Mouse (Mus musculus) brain, embryonic 18.5 days (tissue): ENCODE results near the gene Fyn.

Source experiments
- DNase-seq: peaks from one replicate; pipeline ENCODE4 v3.0.0-alpha.2; 2012; ENCODE audit warnings: low read depth, low spot score

The Fyn gene

DNA sequence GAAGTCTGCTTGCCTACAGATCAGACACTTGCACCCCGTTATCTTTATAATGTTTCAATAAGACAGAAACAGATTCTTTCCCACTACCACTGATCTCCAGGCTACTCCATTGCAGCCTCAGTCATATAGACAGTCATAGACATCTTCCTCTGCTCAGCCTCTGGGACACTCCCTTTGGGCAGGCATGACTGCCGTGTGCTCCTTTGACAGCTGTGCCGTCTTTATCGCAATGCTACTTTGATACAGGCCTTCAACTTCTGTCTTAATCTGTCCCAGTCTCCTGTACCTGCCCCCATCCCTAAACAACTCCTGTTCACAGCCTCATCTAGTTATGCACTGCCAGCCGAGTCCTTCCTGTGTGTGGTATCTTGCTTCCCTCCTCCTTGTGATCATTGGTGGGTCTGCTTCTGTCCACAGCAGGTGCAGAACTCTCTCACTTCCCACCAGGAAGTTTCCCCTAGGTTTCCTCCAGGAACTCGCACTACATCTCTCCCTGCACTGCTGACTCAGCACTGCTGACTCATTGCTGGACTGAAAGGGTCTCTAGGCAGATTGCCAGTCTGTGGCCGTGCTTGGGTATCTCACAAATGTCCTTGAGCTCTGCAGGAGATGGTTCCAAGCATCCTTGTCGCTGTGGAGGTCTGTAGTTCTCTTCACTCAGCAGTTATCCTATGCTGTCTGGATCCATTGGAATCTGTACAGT lies 43.4 kb downstream of the Fyn start:
- DNase-seq, result no peak

DNA sequence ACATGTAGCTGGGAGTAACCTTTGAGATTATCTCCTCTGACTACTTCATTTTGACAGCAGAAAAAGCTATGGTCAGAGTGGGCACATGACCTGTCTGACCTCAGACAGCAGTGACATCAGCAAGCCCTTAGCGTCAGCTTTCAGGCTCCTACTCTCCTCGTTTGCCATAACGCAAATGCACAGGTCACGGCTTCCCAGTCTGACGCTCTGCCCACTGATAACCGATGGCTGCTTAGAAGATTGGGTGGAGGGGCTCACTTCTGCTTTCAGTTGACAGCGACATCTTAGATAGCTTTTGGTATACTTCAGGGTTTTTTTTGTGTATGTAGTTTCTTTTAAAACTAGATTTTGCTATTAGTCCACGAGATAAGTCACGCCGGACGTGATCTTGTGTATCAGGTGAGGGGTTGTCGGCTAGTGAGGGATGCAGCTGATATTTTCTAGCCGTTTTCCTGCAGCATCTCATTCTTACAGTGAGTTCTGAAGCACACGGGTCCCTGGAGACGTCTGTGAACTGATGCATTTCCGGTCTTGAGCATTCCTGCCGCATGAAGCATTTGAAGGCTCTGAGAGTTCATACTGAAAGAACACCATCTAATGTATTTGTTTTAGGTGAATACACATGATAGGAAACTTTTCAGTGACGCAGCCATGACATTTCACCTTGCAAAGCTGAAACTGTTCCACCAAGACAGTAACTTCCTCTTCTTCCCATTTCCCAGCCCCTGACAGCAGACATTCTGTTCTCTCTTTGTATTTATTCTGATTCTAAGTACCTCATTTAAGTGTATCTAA lies 44.4 kb downstream of the Fyn start:
- no peak for DNase-seq

DNA sequence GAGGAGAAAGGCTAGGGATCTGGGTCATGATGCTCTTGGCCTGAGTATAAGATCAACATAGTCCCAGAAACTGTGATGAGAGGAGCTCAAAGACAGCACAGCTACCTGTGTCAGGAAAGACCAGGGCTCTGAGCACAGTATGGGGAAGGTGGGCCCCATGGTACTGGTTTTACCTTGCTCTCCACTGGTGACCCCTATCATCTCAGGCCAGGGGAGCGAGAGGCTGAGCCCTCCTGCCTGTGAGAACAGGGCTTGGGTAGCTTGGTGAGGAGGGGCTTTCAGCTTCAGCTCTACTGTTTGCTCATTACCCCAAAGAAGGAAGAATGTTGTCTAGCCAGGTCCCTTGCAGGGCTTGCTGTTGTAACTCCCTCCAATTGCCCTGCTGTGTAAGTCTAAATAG lies 45.4 kb downstream of the Fyn start:
- no peak for DNase-seq

DNA sequence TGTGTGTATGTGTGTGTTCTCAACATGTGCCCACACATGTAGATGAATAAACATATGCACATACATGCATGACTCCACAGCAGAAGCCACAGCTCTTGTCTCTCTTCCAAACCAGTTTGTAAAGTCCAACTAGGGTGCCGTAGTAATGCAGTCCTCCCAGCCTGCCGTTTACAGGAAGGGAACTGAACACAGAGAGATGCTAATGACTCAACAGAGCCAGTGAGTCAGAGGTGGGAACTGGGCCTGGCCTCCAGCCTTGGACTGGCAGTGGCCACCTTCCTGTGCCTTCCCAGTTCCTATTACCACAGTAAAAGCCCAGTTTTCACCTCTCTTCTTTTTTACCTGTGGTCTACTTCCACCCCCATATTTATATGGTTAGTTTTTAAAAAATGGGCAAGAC lies 46.9 kb downstream of the Fyn start:
- DNase-seq, result no peak

- DNase-seq, result no peak
Observed at GRCm38 (mm10) chr10:39417611-39418010, 49.0 kb downstream of the Fyn start.

- DNase-seq, result no peak
Observed at GRCm38 (mm10) chr10:39418395-39418794, 49.7 kb downstream of the Fyn start.

DNA sequence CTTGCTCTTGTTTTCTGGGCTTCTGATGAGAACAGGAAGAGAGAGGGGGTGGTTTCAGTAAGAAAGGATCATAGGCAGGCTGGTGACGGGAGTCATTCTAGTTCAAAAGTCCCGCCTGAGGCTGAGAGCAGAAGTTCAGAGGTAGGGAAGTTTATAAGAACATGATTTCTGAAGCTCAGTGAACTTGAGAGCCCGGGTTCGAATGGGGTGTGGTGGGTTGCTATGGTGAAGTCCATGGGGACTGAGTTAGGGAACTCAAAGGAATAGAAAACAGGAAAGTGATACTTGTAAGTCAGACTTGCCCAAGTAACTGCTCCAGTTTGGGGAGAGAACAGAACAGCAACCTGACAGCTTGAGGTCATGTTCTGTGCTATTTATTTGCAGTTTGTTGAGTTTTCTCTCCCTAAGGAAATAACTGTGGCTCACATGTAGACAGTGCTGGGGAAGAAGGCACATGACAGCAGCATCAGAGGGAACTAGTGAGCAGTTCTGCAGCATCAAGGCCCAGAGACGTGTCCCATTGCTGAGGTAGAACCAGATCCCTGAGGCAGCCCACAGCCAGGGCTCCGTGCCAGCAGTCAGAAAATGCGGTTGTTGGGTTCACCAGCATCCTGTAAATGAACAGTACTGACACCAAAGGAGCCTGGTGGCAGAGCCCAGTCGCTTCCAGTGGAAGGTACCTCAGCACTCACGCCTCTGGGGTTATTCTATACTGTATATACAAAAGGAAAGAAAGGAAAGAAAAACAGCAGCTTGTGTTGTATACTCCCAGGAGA lies 52.4 kb downstream of the Fyn start:
- no peak for DNase-seq

- no peak for DNase-seq
Observed at GRCm38 (mm10) chr10:39421772-39422171, 53.1 kb downstream of the Fyn start.

DNA sequence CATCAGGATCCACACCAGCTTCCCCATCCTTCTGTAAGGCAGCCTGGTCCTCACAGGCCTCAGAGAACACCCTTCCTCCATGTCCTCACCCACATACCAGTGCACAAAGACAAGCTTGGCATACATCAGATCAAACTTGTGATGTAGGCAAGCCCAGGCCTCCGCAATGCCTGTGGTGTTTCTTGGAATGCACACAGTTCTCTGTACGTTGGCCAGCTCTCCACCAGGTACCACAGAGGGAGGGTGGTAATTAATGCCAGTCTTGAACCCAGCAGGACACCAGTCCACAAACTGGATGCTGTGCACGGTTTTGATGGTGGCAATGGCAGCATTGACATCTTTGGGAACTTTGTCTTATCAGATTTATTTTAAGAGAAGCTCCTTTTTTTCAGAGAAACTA lies 56.0 kb downstream of the Fyn start:
- DNase-seq, result no peak

DNA sequence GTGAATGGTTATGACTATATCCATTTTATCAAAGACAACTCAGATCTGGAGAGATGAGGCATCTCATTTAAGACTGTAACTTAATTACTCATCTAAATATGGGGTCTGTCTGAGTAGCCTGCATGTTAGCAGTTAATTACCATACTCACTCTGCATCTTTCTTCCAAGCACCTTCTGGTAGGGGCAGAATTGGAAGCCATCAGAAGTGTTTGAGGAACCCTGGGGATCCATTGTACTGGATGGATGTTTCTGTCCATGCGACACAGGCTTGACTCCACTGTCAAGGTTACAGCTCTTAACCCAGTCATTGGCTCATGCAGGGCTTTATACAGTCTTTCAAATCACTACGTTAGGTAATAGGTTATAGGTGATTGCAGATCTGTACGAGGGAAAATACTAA lies 57.4 kb downstream of the Fyn start:
- no peak for DNase-seq

DNA sequence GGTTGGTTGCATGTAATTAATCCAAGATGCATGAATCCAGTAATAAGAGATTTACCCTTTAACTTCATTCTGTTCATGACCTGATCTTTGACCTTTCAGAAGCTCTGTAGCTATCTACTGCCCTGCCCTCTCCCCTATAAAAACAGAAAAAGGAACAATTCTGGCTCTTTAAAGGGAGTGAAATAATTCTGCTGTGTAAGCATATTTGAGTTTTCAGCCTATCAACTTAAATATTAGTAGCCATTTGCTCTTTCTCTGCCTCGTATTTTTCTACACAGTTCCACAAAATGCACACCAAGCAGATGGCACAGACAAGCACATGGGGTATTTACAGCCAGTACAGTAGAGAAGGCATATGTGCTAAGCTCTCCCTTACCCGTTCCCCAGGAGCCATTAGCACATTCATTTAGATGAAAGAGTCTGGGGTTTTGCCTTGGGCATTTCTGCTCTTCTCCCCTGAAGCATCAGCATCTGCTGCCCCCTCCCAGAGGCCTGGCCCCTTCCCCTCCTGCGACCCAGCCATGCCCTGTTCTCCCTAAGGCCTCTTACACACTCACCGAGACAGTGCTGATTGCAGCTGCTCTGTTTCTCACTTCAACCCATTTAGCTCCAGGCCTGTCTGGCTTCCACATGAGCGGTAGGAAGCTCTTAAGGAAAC lies 58.3 kb downstream of the Fyn start:
- no peak for DNase-seq

GRCm38 (mm10) chr10:39429661-39430060 lies 61.0 kb downstream of the Fyn start:
- DNase-seq, result no peak

DNA sequence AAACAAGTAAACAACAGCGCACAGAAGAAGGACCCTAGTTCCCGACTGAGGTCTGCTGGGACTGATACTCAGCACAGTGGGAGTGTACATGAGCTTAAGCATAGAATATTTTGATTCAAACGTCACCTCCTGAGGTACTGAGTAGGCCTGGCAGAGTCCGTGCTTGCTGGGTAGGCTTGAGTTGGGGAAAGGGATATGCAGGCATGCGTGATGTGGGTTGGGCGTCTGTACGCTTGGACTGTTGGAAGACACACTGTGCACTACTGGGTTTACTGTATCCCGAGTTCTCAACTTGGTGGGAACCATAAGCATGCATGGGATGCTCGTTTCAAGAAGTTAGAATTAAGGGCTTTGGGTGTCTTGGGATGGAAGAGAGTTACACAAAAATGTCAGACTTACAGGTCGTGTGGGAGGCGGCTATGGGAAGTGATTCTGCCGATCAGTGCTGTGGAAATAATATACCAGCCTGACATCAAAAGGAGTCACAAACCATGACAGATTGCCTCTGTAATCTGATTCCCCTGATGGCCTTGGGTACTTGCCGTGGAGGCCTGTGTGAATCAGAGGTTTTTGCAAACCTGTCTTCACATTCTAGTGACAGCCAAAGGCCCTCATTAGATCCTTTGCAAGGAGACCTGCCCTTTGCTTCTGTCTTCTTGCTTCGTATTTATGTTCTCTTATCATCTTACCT lies 61.6 kb downstream of the Fyn start:
- DNase-seq, result no peak

DNA sequence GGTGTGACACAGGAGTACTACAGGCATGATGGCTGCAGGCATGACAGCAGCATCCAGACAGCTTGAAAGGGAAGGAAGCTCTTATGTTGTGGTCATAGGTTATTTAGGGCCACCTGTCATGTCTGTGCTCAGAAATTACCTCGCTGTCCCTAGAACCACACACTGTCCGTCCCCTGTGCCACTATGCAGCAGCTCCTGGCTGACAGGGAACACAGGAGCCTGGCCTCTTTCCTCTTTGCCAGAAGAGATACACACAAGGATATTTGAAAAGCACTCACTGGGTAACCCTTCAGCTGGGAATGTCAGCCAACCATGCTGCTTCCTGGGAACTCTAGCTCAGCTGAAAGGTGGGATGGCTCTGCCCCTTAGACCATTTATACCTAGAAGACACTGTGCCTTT lies 62.6 kb downstream of the Fyn start:
- no peak for DNase-seq

DNA sequence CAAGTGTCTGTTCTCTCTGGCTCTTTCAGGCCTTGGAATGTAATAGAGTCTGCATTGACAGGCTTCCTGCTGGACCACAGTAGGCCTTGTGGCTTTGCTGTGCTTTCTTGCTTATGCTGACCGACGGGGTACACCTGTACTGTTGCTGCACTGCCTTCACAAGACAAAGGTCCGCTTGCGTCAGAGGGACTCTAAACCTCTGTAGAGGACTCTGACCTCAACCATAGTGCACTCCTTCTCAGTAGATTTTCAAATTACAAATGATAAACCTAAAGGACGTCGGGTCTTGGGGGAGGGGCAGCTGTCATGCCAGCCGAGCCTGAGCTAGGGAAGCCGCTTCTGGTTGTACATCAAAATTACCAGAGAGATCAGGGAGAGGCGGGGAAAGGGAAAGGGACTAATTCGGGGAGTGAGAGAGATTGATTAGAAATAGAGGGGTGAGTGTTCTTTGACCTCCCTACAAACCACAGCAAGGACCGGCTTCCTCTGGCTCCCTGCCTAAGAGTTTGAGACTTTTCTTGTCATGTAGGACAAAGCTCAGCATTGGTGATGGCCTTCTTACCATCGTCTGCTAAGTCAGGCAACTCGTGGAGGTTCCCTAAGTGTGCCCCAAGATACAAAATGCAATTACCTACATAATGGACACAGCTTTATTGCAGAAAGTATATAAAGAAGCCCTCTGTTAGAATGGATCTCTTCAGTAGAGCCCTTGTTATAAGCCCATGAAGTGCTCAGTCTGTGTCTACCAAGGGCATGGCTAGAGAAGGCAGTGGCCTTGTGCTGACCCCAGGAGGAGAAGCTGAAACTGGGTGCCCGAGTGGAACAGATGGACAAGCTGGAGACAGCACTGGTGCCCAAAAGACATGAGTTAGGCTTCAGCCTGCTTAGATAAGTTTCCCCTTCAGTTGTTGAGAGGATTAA lies 64.3 kb downstream of the Fyn start:
- no peak for DNase-seq

- DNase-seq, result no peak
Observed at GRCm38 (mm10) chr10:39433893-39434292, 65.2 kb downstream of the Fyn start.

GRCm38 (mm10) chr10:39434758-39435448 lies 66.2 kb downstream of the Fyn start:
- DNase-seq, result no peak

DNA sequence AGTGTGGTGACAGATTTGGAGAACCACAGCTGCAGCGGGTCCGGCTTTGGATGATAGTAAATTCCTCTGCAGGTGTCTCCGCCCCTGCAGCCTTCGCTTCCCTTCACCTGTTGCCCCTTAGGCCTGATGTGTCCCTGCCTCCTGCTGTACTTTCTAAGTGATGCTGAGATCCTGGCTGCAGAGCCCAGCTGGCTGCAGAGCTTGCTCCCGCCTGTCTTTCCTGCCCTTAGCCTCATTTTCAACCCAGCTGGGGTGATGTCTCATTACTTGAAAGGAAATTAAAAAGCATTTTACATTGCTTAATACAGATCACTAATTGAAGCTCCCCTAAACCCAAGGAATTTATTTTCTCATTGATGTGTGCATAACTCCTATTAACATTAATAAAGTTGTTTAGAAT lies 70.2 kb downstream of the Fyn start:
- DNase-seq, result no peak

GRCm38 (mm10) chr10:39440506-39440905 lies 71.9 kb downstream of the Fyn start:
- no peak for DNase-seq

DNA sequence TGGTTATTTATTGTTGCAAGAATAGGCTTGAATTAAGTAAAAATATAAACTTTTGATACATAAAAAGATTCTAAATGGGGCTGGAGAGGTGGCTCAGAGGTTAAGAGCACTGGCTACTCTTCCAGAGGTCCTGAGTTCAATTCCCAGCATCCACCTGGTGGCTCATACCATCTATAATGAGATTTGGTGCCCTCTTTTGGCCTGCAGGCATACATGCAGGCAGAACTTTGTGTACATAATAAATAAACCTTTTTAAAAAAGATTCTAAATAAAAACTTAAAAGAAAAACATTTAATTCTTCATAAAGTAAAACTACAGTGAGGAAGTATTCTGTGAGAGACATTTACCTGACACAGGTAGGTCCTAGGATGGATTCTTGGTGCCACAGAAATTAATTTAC lies 73.0 kb downstream of the Fyn start:
- no peak for DNase-seq
